Mouse (Mus musculus): Measurements from ENCODE around the gene Mrgprd. TPM values are rescaled to one million over a fixed set of nuclear protein-coding genes. Genes with fewer than 3 reads are reported as not detected.

Mrgprd gene
- polyA plus RNA-seq, 2 experiments = not detected

DNA sequence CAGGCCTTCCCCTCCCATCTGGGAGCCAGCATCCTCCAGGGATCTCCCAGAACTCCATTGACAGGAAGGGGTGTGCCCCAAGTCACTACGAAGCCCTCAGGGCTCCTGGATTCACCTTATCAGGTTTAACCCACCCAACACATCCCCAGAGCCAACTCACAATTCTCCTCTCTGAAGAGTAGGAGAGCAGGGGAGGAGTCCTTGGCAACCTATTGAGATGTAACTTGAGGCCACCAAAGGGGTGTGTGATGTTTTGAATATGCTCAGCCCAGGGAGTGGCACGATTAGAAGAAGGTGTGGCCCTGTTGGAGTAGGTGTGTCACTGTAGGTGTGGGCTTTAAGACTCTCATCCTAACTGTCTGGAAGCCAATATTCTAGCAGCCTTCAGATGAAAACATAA, 11.1 kb downstream of the Mrgprd start:
- 53% methylated on average over 2 of the region's 2 CpGs for WGBS
- DNase-seq (ENCODE audit: low spot score) (no peak), ATAC-seq (ENCODE audit: low FRiP score, low read depth) (no peak)
- Histone ChIP-seq H3K9me3 (ENCODE audit: control insufficient read depth, low read length) (no peaks in the 10 kb centered on the region), H3K4me1 (ENCODE audit: control insufficient read depth, insufficient read depth, low read length) (peaks cover 17% of the 10 kb centered on the region), H3K27me3 (ENCODE audit: control insufficient read depth, insufficient read depth, low read length) (no peaks in the 10 kb centered on the region), H3K9ac (ENCODE audit: low read depth, low read length, severe bottlenecking) (no peak overlapping the region), H3K36me3 (ENCODE audit: control insufficient read depth, insufficient read depth, low read length) (no peaks in the 10 kb centered on the region), H3K4me2 (replicated peaks; ENCODE audit: low read depth, low read length, severe bottlenecking) (no peak overlapping the region), H3K27ac (replicated peaks; ENCODE audit: low read depth, low read length) (no peak overlapping the region), H3K4me3 (replicated peaks; ENCODE audit: low read length) (no peak overlapping the region)
- no peak for TF ChIP-seq POLR2A (IDR thresholded peaks at IDR 0.05; ENCODE audit: borderline replicate concordance, extremely low read depth, insufficient read depth, insufficient read length)

DNA sequence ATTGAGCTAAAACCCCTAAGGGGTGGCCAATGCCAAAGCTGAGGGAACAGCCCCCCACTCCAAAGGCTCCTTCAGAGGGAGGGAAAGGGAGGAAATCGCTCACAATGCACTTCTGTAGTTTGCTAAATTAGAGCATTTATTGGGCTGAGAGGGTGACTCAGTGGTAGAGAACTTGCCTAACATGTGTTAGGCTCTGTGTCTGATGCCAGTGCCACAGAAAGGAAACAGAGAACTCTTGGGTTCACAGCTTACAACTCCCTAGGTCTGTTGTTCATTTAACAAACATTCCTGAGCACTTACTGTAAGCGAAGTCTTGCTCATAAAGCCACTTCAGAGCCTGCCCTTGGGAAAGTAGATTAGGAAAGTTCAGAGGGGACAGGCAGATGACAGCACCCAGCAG, 15.3 kb downstream of the Mrgprd start:
- no peak overlapping the region for H3K9ac ChIP-seq (ENCODE audit: low read depth, low read length, severe bottlenecking)
- H3K27ac ChIP-seq (replicated peaks; ENCODE audit: low read depth, low read length) = peak overlapping the region; percentile 79
- no peak for TF ChIP-seq POLR2A (IDR thresholded peaks at IDR 0.05; ENCODE audit: borderline replicate concordance, extremely low read depth, insufficient read depth, insufficient read length)
- no peaks in the 10 kb centered on the region for H3K27me3 ChIP-seq (ENCODE audit: control insufficient read depth, insufficient read depth, low read length)
- H3K4me3 ChIP-seq (replicated peaks; ENCODE audit: low read length) = no peak overlapping the region
- peaks cover 49% of the 10 kb centered on the region for H3K4me1 ChIP-seq (ENCODE audit: control insufficient read depth, insufficient read depth, low read length)
- DNase-seq (ENCODE audit: low spot score) (peak; percentile 65), ATAC-seq (ENCODE audit: low FRiP score, low read depth) (no peak)
- no peak overlapping the region for H3K4me2 ChIP-seq (replicated peaks; ENCODE audit: low read depth, low read length, severe bottlenecking)
- H3K9me3 ChIP-seq (ENCODE audit: control insufficient read depth, low read length) = no peaks in the 10 kb centered on the region
- H3K36me3 ChIP-seq (ENCODE audit: control insufficient read depth, insufficient read depth, low read length) = no peaks in the 10 kb centered on the region
- 21% methylated on average over 2 of the region's 2 CpGs for WGBS

GRCm38 (mm10) chr7:145330641-145331040, 16.0 kb downstream of the Mrgprd start:
- no peak overlapping the region for H3K4me2 ChIP-seq (replicated peaks; ENCODE audit: low read depth, low read length, severe bottlenecking)
- peak overlapping the region; percentile 63 for H3K27ac ChIP-seq (replicated peaks; ENCODE audit: low read depth, low read length)
- H3K4me1 ChIP-seq (ENCODE audit: control insufficient read depth, insufficient read depth, low read length) = peaks cover 50% of the 10 kb centered on the region
- DNase-seq (ENCODE audit: low spot score) (no peak), ATAC-seq (ENCODE audit: low FRiP score, low read depth) (no peak)
- H3K36me3 ChIP-seq (ENCODE audit: control insufficient read depth, insufficient read depth, low read length) = no peaks in the 10 kb centered on the region
- no peak overlapping the region for H3K9ac ChIP-seq (ENCODE audit: low read depth, low read length, severe bottlenecking)
- 50% methylated on average over 2 of the region's 2 CpGs for WGBS
- no peak overlapping the region for H3K4me3 ChIP-seq (replicated peaks; ENCODE audit: low read length)
- no peak for TF ChIP-seq POLR2A (IDR thresholded peaks at IDR 0.05; ENCODE audit: borderline replicate concordance, extremely low read depth, insufficient read depth, insufficient read length)
- H3K27me3 ChIP-seq (ENCODE audit: control insufficient read depth, insufficient read depth, low read length) = no peaks in the 10 kb centered on the region
- no peaks in the 10 kb centered on the region for H3K9me3 ChIP-seq (ENCODE audit: control insufficient read depth, low read length)

DNA sequence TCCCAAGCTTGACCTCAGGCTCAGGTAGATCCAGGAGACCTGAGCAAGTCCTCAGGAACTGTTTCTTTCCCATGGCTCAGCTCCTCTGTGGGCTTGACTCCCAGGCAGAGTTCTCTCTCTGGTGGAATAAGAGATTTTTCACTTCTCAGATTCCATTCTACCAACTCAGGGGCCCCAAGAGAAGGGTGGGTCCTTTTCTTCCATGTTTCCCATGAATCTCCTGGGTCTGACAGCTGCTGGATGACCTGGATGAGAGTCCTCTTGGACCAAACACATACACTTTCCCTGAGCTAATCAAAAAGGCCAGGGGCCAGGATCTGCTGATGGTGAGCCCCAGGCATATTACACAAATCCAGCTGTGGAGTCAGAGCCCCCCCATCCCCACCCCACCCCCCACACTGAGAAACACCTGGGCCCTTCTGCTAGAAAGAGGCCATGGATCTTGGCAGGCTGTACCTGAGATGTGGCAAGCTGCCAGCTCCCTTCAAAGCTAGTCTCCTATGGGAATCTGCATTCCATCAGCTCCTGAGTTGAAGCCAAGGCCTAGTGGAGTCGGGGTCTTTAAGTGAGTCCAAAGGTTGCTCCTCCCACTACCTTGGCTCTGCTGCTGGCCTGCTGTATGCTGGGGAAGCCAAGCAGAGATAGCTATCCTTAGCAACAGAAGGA, 17.9 kb downstream of the Mrgprd start:
- peak; percentile 93 for DNase-seq (ENCODE audit: low spot score)
- H3K4me3 ChIP-seq (replicated peaks; ENCODE audit: low read length) = no peak overlapping the region
- H3K27ac ChIP-seq (replicated peaks; ENCODE audit: low read depth, low read length) = peak overlapping the region; percentile 68
- no peaks in the 10 kb centered on the region for H3K36me3 ChIP-seq (ENCODE audit: control insufficient read depth, insufficient read depth, low read length)
- H3K4me2 ChIP-seq (replicated peaks; ENCODE audit: low read depth, low read length, severe bottlenecking) = no peak overlapping the region
- H3K9ac ChIP-seq (ENCODE audit: low read depth, low read length, severe bottlenecking) = no peak overlapping the region
- ATAC-seq (ENCODE audit: low FRiP score, low read depth) = peak; percentile 58
- H3K9me3 ChIP-seq (ENCODE audit: control insufficient read depth, low read length) = no peaks in the 10 kb centered on the region
- peaks cover 50% of the 10 kb centered on the region for H3K4me1 ChIP-seq (ENCODE audit: control insufficient read depth, insufficient read depth, low read length)
- H3K27me3 ChIP-seq (ENCODE audit: control insufficient read depth, insufficient read depth, low read length) = no peaks in the 10 kb centered on the region
- no peak for TF ChIP-seq POLR2A (IDR thresholded peaks at IDR 0.05; ENCODE audit: borderline replicate concordance, extremely low read depth, insufficient read depth, insufficient read length)
- WGBS = 10% methylated on average over 1 of the region's 1 CpGs

DNA sequence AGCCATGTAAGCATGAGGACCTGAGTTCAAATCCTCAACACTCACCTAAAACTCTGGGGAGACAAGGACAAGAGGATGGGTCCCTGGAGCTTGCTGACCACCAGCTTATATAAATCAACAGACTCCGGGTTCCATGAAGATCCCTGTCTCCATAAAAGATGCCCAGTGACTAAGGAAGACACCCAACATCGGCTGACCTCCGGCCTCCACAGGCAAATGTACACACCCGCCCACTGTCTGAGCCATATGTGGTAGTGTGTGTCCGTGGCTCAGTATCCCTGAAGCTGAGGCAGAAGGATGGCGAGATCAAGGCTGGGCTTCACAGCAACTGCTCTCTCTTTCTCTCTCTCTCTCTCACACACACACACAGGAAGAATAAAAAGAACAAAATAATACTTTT, 19.3 kb downstream of the Mrgprd start:
- H3K36me3 ChIP-seq (ENCODE audit: control insufficient read depth, insufficient read depth, low read length) = no peaks in the 10 kb centered on the region
- no peaks in the 10 kb centered on the region for H3K27me3 ChIP-seq (ENCODE audit: control insufficient read depth, insufficient read depth, low read length)
- H3K4me2 ChIP-seq (replicated peaks; ENCODE audit: low read depth, low read length, severe bottlenecking) = no peak overlapping the region
- DNase-seq (ENCODE audit: low spot score) (no peak), ATAC-seq (ENCODE audit: low FRiP score, low read depth) (no peak)
- no peak overlapping the region for H3K9ac ChIP-seq (ENCODE audit: low read depth, low read length, severe bottlenecking)
- WGBS = 85% methylated on average over 6 of the region's 6 CpGs
- peaks cover 50% of the 10 kb centered on the region for H3K4me1 ChIP-seq (ENCODE audit: control insufficient read depth, insufficient read depth, low read length)
- H3K27ac ChIP-seq (replicated peaks; ENCODE audit: low read depth, low read length) = no peak overlapping the region; the same call in 1 of the 2 replicates
- TF ChIP-seq POLR2A (IDR thresholded peaks at IDR 0.05; ENCODE audit: borderline replicate concordance, extremely low read depth, insufficient read depth, insufficient read length) = no peak
- H3K9me3 ChIP-seq (ENCODE audit: control insufficient read depth, low read length) = no peaks in the 10 kb centered on the region
- H3K4me3 ChIP-seq (replicated peaks; ENCODE audit: low read length) = no peak overlapping the region

Measured in limb, embryonic 14.5 days (tissue).